Mouse (Mus musculus) small intestine, adult 2 months (tissue): ENCODE measurements around the gene Cox7a1. TPM values are rescaled to one million over a fixed set of nuclear protein-coding genes. Genes with fewer than 3 reads are reported as not detected.

Experiments used
- H3K27ac ChIP-seq: fragments of 200-500 bp; 2 replicates; pipeline ENCODE4 v1.5.1; 2012; ENCODE audit warnings: low read depth, low read length, control low read depth, inconsistent platforms; ENCODE audit not compliant: insufficient read depth
- H3K27me3 ChIP-seq: fragments of 200-500 bp; 2 replicates; pipeline ENCODE4 v1.6.1; 2012; ENCODE audit warnings: mild to moderate bottlenecking, moderate library complexity, low read length, inconsistent platforms; ENCODE audit not compliant: control insufficient read depth, insufficient read depth
- H3K36me3 ChIP-seq: fragments of 200-500 bp; 2 replicates; pipeline ENCODE4 v1.6.1; 2012; ENCODE audit warnings: mild to moderate bottlenecking, low read length, control low read depth, inconsistent platforms; ENCODE audit not compliant: control insufficient read depth, insufficient read depth
- H3K4me1 ChIP-seq: fragments of 200-500 bp; 2 replicates; pipeline ENCODE4 v1.6.1; 2012; ENCODE audit warnings: low read length, inconsistent platforms, mixed read lengths; ENCODE audit not compliant: control insufficient read depth, insufficient read depth, insufficient read length
- H3K4me3 ChIP-seq: fragments of 200-500 bp; 2 replicates; pipeline ENCODE4 v1.5.1; 2012; ENCODE audit warnings: low read depth, mild to moderate bottlenecking, control low read depth, inconsistent platforms, low read length, moderate library complexity
- CTCF ChIP-seq: fragments of 200-500 bp; IDR thresholded peaks from 2 replicates; pipeline ENCODE4 v1.5.1; 2012; ENCODE audit warnings: low read depth, mild to moderate bottlenecking, control low read depth, inconsistent platforms, low read length, moderate library complexity, mixed read lengths; ENCODE audit not compliant: insufficient replicate concordance, insufficient read length; ENCODE audit errors: extremely low read depth
- POLR2A ChIP-seq: fragments of 200-500 bp; IDR thresholded peaks from 2 replicates; pipeline ENCODE4 v1.6.1; 2012; ENCODE audit warnings: low read depth, mild to moderate bottlenecking, control low read depth, inconsistent platforms, low read length, moderate library complexity
- WGBS: fragments of 180-500 bp; shearing (Covaris S2); methylation state at CpG from one replicate; pipeline ENCODE4 v1.1.7; 2018; 5-methylcytosine and 5-hydroxymethylcytosine counted together
- polyA plus RNA-seq: library from polyadenylated mRNA; depleted of rRNA; stranded (reverse); fragments of >200 nt; gene quantifications from 2 replicates; pipeline ENCODE4 v1.2.3, GENCODE M21; 2012; rRNA removed

Cox7a1 gene
- polyA plus RNA-seq, 1 experiment, result 165 TPM

DNA sequence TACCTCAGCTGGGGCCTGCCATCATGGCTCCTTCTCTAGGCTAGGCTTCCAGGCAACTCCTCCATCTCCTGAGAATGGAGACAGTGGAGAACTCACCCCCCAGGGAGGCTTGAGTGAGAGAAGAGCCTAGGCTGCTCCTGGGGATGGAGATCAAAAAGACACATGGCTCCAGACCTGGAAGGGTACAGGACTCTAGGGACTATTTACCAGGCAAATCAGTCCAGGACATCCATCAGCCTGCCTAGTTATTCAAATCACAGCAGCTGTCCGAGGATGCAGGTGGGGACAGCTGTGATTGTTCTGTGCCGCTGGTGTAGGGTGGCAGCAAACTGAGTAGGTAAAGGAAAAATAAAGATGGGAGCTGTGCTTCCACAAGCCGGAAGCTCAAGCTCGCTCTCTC, 51.7 kb downstream of the Cox7a1 start, which contains the start of gene Ovol3:
Gene Ovol3, minus strand, starts transcription at position 101 of the 400 bp plus-strand sequence.
- TF ChIP-seq CTCF (no peak), POLR2A (no peak)
- 83% methylated on average over 4 of the region's 4 CpGs for WGBS

More for the DNA sequence above, 51.7 kb downstream of the Cox7a1 start, which contains the start of gene Ovol3:
- H3K27ac ChIP-seq, result no peak within 1 kb of the TSS
- no peak within 1 kb of the TSS for H3K4me3 ChIP-seq
- 0 out of 2 replicates have a peak, but pooled peaks cover 1% of the 10 kb centered on the region for H3K36me3 ChIP-seq
- peaks cover 7% of the 10 kb centered on the region for H3K4me1 ChIP-seq
- H3K27me3 ChIP-seq, result no peaks in the 10 kb centered on the region

Other genes with a start within 250 kb of the Cox7a1 start
- 0.38 and 2.7 TPM in 2 replicates for gene Zfp74, start 230.1 kb upstream of the Cox7a1 start, polyA plus RNA-seq
- gene Zfp568, start 200.2 kb upstream of the Cox7a1 start, polyA plus RNA-seq, result 1.3 and 2.3 TPM in 2 replicates
- gene Zfp14, start 132.8 kb upstream of the Cox7a1 start, polyA plus RNA-seq, result 0.58 and 0.62 TPM in 2 replicates
- gene Zfp82, start 111.2 kb upstream of the Cox7a1 start, polyA plus RNA-seq, result 0.23 and 0.25 TPM in 2 replicates
- 0.06 TPM in 1 of 2 replicates, not detected in the other for gene Gm26920, start 93.7 kb upstream of the Cox7a1 start, polyA plus RNA-seq
- 0.11 and 0.95 TPM in 2 replicates for gene Zfp566, start 93.6 kb upstream of the Cox7a1 start, polyA plus RNA-seq
- 2.6 and 7.1 TPM in 2 replicates for gene Zfp260, start 89.4 kb upstream of the Cox7a1 start, polyA plus RNA-seq
- gene Zfp382, start 62.2 kb upstream of the Cox7a1 start, polyA plus RNA-seq, result 0.06 and 0.19 TPM in 2 replicates
- gene Zfp146, start 14.4 kb upstream of the Cox7a1 start, polyA plus RNA-seq, result 2.6 and 3.0 TPM in 2 replicates
- gene Capns1, start 14.7 kb downstream of the Cox7a1 start, polyA plus RNA-seq, result 351 and 819 TPM in 2 replicates
- gene Polr2i, start 47.8 kb downstream of the Cox7a1 start, polyA plus RNA-seq, result 59.2 and 86.9 TPM in 2 replicates
- gene Tbcb, start 48.1 kb downstream of the Cox7a1 start, polyA plus RNA-seq, result 24.6 and 45.2 TPM in 2 replicates
- 0.15 TPM in 1 of 2 replicates, not detected in the other for gene Ovol3, start 51.6 kb downstream of the Cox7a1 start, polyA plus RNA-seq
- gene Thap8, start 96.0 kb downstream of the Cox7a1 start, polyA plus RNA-seq, result 0.16 TPM in 1 of 2 replicates, not detected in the other
- gene Wdr62, start 96.3 kb downstream of the Cox7a1 start, polyA plus RNA-seq, result 6.5 and 15.9 TPM in 2 replicates
- gene Clip3, start 107.6 kb downstream of the Cox7a1 start, polyA plus RNA-seq, result 6.4 and 9.0 TPM in 2 replicates
- gene Alkbh6, start 124.6 kb downstream of the Cox7a1 start, polyA plus RNA-seq, result 86.9 and 141 TPM in 2 replicates
- 13.5 and 30.5 TPM in 2 replicates for gene Syne4, start 130.7 kb downstream of the Cox7a1 start, polyA plus RNA-seq
- 0.36 and 0.63 TPM in 2 replicates for gene E130208F15Rik, start 137.6 kb downstream of the Cox7a1 start, polyA plus RNA-seq
- gene Sdhaf1, start 139.8 kb downstream of the Cox7a1 start, polyA plus RNA-seq, result 15.2 and 23.4 TPM in 2 replicates
- gene Lrfn3, start 178.6 kb downstream of the Cox7a1 start, polyA plus RNA-seq, result 12.7 and 28.1 TPM in 2 replicates
- 101 and 135 TPM in 2 replicates for gene Tyrobp, start 229.6 kb downstream of the Cox7a1 start, polyA plus RNA-seq
- 33.7 and 56.1 TPM in 2 replicates for gene Hcst, start 235.7 kb downstream of the Cox7a1 start, polyA plus RNA-seq
- 5.0 and 9.2 TPM in 2 replicates for gene Nfkbid, start 237.6 kb downstream of the Cox7a1 start, polyA plus RNA-seq